Mouse (Mus musculus): ENCODE measurements at regions not wholly inside any gene's neighbourhood (a gene's known extent, or its start where the extent isn't known, plus 50 kb on each side); places are given as distances from the start of the nearest gene placed in this dataset.

DNA sequence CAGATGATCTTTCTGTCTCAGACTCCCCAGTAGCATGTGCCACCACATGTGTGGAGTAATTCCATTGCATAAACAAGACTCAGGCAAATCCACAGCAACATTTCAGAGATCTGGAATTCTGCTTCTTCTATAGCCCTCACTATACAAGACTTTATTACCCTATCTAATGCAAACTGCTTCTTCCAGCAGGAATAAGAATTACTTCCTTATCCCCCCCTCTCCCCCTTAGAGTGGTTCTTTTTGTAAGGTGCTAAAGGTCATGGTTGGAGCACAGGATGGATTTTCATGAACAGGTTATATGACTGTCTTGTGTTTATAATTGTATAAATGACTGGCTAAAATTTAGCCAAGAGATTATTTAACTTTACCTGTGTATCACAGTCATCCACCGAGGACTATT, 5037.4 kb downstream of the 9330182O14Rik start:
- no peaks in the 10 kb centered on the region for H3K9me3 ChIP-seq (ENCODE audit: control insufficient read depth)
- 50% methylated on average over 1 of the region's 1 CpGs for WGBS
- no peaks in the 10 kb centered on the region for H3K36me3 ChIP-seq (ENCODE audit: control insufficient read depth, insufficient read depth)
- no peak overlapping the region for H3K4me2 ChIP-seq (replicated peaks; ENCODE audit: low read depth)
- no peak for ATAC-seq
- TF ChIP-seq CTCF (IDR thresholded peaks at IDR 0.05; ENCODE audit: low read depth), result no peak
- no peak overlapping the region for H3K4me3 ChIP-seq (ENCODE audit: low read depth, low read length)
- no peak overlapping the region for H3K27ac ChIP-seq (ENCODE audit: low read depth, low read length)
- H3K4me1 ChIP-seq (replicated peaks; ENCODE audit: control insufficient read depth, insufficient read depth, low read length), result no peaks in the 10 kb centered on the region
- H3K27me3 ChIP-seq (replicated peaks; ENCODE audit: control insufficient read depth, insufficient read depth, low read length), result no peaks in the 10 kb centered on the region
- H3K9ac ChIP-seq (ENCODE audit: low read depth, low read length), result no peak overlapping the region

DNA sequence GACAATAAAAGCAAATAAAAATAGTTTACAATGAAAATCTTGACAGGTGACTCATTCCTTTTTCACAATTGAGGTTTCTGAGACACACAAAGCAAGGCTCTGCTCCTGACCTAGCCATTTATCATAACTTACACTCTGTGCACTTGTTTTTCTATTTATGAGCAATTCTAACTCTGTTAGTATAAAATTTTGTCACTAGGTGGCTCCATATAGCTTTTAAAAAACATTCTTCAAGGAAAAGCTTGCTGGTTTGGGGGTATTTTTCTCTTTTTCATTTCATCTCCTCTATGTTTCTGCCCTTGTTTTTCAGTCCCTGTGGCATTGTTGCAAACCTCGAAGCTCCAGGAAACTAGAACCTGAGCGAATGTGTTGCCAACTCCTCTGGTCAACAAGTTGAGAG, 5044.2 kb downstream of the 9330182O14Rik start:
- H3K4me3 ChIP-seq (ENCODE audit: low read depth, low read length), result no peak overlapping the region
- H3K27ac ChIP-seq (ENCODE audit: low read depth, low read length), result no peak overlapping the region
- no peaks in the 10 kb centered on the region for H3K36me3 ChIP-seq (ENCODE audit: control insufficient read depth, insufficient read depth)
- no peaks in the 10 kb centered on the region for H3K4me1 ChIP-seq (replicated peaks; ENCODE audit: control insufficient read depth, insufficient read depth, low read length)
- H3K9ac ChIP-seq (ENCODE audit: low read depth, low read length), result no peak overlapping the region
- 55% methylated on average over 2 of the region's 2 CpGs for WGBS
- no peaks in the 10 kb centered on the region for H3K27me3 ChIP-seq (replicated peaks; ENCODE audit: control insufficient read depth, insufficient read depth, low read length)
- no peak overlapping the region for H3K4me2 ChIP-seq (replicated peaks; ENCODE audit: low read depth)
- TF ChIP-seq CTCF (IDR thresholded peaks at IDR 0.05; ENCODE audit: low read depth), result peak; percentile 30
- H3K9me3 ChIP-seq (ENCODE audit: control insufficient read depth), result no peaks in the 10 kb centered on the region
- ATAC-seq, result no peak

DNA sequence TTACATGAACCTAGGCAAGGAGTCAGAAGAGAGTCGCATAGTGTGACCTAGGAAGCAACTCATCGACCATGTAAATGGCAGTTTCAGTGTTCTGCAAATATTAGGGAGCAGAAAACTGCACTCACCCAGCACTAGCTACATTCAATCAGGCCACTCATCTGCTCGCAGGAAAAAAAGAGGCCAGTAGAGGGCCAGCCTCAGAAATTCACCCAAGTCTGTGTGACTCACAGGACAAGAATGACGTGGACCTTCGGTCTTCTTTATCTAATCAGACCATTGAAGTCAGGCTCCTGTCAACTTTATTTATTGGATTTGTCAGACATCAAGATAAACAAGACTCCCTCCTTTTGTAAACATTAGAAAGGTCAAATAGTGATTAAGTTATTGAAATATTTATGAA, 5046.0 kb downstream of the 9330182O14Rik start:
- 24% methylated on average over 5 of the region's 5 CpGs for WGBS
- Histone ChIP-seq H3K36me3 (ENCODE audit: control insufficient read depth, insufficient read depth) (no peaks in the 10 kb centered on the region), H3K9ac (ENCODE audit: low read depth, low read length) (no peak overlapping the region), H3K27ac (ENCODE audit: low read depth, low read length) (no peak overlapping the region), H3K4me3 (ENCODE audit: low read depth, low read length) (no peak overlapping the region), H3K4me1 (replicated peaks; ENCODE audit: control insufficient read depth, insufficient read depth, low read length) (no peaks in the 10 kb centered on the region), H3K27me3 (replicated peaks; ENCODE audit: control insufficient read depth, insufficient read depth, low read length) (no peaks in the 10 kb centered on the region), H3K9me3 (ENCODE audit: control insufficient read depth) (no peaks in the 10 kb centered on the region), H3K4me2 (replicated peaks; ENCODE audit: low read depth) (no peak overlapping the region)
- peak; percentile 45; the same call in 1 of the 2 replicates for ATAC-seq
- peak; percentile 37 for TF ChIP-seq CTCF (IDR thresholded peaks at IDR 0.05; ENCODE audit: low read depth)

Measured in intestine, postnatal 0 days (tissue).